Mouse (Mus musculus): ENCODE results near the gene Zc3h4.
A peak's percentile ranks its signal among the peaks of the same experiment; 100 is the strongest.
"Not testable (repeated sequence)": the region's sequence is repeated elsewhere in the genome, so short reads cannot be mapped to it uniquely, and the experiment has no call there.

Gene Zc3h4

GRCm38 (mm10) chr7:16400689-16401611, at the start of gene Zc3h4:
Gene Zc3h4 (plus strand): TSS chr7:16400910.
- DNase-seq (ENCODE audit: low spot score in 2 of 2): peak; percentile 88 to 89

- DNase-seq (ENCODE audit: low spot score in 2 of 2): no peak
Measured at GRCm38 (mm10) chr7:16355854-16356594, 44.7 kb upstream of the Zc3h4 start.

GRCm38 (mm10) chr7:16357602-16358001, 43.1 kb upstream of the Zc3h4 start:
- no peak for DNase-seq (ENCODE audit: low spot score in 2 of 2)

- no peak for DNase-seq (ENCODE audit: low spot score in 2 of 2)
Measured at GRCm38 (mm10) chr7:16364319-16364718, 36.4 kb upstream of the Zc3h4 start.

GRCm38 (mm10) chr7:16364901-16365500, 35.7 kb upstream of the Zc3h4 start:
- DNase-seq (ENCODE audit: low spot score in 2 of 2): no peak

- peak in 1 of 2 experiments; percentile 40 for DNase-seq (ENCODE audit: low spot score in 2 of 2)
Measured at GRCm38 (mm10) chr7:16366133-16366646, 34.5 kb upstream of the Zc3h4 start.

- DNase-seq (ENCODE audit: low spot score in 2 of 2): no peak
Measured at GRCm38 (mm10) chr7:16366669-16367068, 34.0 kb upstream of the Zc3h4 start.

- no peak for DNase-seq (ENCODE audit: low spot score in 2 of 2)
Measured at GRCm38 (mm10) chr7:16368835-16369234, 31.9 kb upstream of the Zc3h4 start.

GRCm38 (mm10) chr7:16370596-16370995, 30.1 kb upstream of the Zc3h4 start:
- DNase-seq (ENCODE audit: low spot score in 2 of 2): no peak

DNA sequence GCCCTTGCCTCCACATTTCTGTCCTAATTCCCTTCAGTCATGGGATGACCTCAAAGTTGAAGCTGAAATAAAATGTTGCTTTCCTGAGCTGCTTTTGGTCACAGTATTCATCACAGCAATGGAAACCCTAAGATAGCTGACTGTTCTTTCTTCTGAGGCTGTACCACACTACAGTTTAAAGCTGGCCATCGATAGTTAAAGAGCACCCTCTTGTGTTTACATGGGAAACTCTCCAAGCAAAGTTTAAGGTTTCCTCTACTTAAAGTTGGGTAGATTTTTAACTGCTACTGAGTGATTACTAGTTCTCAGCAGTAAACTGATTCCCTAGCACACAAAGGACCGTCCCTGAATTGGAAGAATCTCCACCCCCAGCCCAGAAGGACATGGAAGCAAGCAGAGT, 27.0 kb upstream of the Zc3h4 start:
- DNase-seq (ENCODE audit: low spot score in 2 of 2): no peak

DNA sequence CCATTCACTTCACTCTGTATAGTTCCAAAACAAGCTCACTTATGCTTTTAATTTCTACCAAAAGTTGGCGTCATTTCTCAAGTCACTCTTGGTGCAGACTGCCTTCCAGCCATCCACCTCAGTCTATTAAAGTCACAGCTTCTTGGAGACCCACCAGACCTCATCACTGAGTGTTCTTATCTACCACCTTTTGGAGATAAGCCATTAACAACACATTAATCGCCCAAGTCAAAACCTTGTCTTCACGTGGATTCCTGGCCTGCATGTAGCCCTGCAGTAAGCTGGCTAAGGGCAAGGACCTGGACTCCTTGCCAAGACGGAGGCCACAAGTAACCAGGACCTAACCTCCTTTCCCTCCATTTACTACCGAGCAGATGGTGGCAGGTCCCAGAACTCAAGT, 25.7 kb upstream of the Zc3h4 start:
- no peak for DNase-seq (ENCODE audit: low spot score in 2 of 2)

- peak in 1 of 2 experiments; percentile 36 for DNase-seq (ENCODE audit: low spot score in 2 of 2)
Measured at GRCm38 (mm10) chr7:16376505-16376904, 24.2 kb upstream of the Zc3h4 start.

DNA sequence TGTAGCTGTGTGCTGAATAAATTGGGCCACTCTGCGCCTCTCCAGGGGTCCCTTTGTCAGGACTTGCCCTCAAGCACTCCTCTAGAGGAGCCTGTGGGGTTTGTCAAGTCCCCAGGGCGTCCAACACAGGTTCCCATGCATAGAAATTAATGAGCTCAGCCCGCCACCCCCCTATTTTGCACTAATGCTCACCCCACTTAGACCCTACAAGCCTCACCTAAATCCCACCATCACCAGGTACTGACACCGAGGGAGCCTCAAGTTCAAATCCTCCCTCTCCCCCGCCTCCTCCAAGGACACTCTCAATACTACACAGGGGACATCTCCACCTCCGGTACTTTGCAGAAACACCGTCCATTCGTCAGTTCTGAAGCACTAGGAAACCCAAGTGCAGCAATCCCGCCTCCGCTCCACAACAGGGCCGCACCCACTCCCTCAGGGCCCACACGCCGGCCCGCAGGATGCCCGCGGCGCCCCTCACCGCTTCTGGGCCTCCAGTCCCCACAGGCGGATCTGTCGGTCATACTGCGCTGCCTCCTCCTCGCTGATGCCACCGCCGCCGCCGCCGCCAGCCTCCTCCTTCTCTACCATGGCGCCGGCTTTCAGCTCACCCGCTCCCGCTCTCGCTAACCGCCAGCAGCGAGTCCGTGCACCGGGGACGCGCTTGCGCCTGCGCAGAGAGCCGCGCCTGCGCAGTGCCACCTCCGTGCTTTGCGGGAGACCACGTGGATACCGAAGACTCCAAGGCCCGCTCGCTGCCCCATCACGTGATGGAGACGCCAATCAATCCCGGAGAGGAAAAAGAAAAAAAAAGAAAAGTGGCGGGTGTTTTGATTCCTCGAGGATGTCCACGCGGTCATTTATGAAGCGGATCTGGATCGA, 13.3 kb upstream of the Zc3h4 start, which contains the start of gene Sae1:
Sae1 (minus strand) TSS at position 647 of the 882 bp plus-strand sequence.
- peak; percentile 90 to 96 for DNase-seq (ENCODE audit: low spot score in 2 of 2)

DNA sequence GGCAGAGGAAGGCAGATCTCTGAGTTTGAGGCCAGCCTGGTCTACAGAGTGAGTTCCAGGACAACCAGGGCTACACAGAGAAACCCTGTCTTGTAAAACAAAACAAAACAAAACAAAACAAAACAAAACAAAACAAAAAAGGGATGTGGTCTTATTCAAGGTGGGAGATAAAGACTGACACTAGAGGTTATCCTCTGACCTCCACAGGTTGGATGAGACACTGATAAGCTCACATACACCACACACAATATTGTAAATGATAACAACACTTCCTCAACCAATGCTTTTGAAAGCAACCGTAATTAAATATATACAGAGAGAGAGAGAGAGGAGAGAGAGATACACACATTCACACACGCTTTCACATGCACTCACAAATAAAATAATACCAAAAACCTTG, 10.8 kb upstream of the Zc3h4 start:
- not testable (repeated sequence) for DNase-seq (ENCODE audit: low spot score in 2 of 2)

DNA sequence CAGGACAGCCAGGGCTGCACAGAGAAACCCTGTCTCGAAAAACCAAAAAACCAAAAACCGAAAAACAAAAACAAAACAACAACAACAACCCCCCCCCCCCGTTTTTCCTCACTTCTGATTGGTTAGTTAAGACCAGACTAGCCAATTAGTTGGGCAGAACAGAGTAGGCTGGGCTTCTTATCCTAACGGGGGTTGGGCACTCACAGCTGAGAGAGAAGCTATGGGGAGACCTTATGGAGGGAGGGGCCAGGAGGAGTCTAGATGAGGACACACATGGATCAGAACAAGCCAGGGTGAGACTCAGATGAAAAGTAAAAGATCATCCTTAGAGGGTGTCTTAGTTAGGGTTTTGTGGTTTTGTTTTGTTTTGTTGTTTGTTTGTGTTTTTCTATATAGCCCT, 7.8 kb upstream of the Zc3h4 start:
- DNase-seq (ENCODE audit: low spot score in 2 of 2): no peak

- no peak for DNase-seq (ENCODE audit: low spot score in 2 of 2)
Measured at GRCm38 (mm10) chr7:16395944-16396343, 4.8 kb upstream of the Zc3h4 start.

DNA sequence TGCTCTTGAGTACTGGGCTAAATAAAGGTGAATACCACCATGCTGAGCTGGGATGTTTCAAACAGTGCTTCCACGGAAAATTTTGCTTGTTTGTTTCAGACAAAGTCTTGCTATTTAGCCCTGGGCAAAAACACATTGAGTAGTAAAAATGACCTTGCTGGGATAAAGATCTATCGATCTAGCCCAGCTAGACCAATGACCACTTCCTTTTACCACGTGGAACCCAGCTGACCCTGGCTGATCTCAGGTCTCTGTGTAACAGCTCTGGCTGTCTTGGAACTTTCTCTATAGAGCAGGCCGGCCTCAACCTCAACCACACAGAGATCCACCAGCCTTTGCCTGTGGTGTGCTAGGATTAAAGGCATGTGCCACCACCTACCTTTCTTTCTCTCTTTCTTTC, 3.2 kb upstream of the Zc3h4 start:
- DNase-seq (ENCODE audit: low spot score in 2 of 2): no peak

DNA sequence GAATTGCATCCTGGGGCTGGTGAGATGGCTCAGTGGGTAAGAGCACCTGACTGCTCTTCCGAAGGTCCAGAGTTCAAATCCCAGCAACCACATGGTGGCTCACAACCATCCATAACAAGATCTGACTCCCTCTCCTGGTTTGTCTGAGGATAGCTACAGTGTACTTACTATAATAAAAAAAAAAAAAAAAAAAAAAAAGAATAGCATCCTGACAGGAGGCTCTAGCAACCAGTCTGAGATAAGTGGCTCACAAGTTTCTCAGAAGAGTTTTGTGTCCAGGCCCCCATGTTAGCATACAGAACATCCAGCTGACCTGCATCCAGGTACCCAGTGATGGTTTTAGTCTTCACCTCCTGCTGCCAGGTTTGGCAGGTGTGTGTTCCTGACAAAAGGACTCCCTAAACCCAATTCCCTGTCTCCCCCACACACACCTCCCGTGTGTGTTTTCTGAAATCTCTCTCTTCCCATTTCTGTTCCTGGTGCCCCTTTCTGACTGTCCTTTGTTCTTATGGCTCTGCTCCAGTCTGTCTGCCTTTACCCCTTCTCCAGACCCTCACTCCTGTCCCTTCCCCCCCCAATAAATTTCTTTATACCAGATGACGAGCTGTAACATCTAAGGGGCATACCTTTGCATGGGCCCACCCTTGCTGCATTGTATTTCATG, 2.2 kb upstream of the Zc3h4 start:
- no peak for DNase-seq (ENCODE audit: low spot score in 2 of 2)

DNA sequence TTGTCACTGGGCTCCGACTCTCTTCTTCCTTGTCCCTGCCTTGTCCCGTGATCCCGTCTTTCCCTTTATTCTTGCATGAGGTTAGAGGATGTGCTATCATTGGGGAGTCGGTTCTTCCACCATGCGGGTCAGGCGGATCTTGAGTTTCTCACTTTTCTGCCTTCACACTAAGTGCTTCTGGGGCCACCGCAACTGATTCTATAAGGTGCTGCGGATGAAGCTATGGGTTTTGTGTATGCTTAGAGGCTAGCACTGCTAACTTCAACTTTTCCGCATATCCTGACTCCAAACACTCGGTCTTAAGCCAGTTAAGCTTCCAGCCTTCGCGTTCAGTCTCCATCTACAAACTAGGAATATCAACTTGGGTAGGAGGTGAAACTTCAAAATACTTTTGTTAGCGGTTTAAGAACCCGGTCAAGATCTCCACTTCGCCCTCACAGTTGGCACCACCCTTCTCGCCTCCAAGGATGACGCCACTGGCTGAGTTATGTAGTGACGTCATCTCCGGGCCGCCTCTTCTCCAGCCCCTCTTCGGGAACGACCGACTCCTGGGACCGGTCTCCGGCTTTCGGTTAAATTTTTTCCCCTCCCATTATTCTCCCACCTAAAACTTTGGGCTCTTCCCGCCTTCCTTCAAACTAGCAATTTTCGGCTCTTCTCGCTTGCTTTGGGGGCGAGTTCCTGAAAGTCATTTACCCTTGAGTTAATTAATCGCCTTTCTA, 1.5 kb upstream of the Zc3h4 start:
- peak; percentile 88 to 90 for DNase-seq (ENCODE audit: low spot score in 2 of 2)
